In the genomic region with DNA sequence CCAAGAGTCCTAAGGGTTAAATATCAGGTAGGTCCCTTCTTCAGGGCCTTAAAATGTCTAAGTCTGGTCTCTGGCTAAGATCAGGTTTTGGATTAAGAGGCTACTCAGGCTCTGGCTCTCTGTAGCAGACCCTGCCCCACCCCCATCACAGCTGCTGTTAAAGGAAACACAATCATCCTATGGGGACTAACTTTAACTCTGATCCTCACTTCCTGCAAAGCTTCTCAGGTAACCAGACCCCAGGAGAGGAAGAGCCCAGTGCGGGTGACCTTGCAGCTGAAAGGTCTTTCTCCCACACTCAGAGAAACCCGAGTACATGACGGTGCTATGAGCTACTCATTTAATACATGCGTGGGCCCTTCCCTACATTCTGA, we compare ENCODE assay signal across 19 mouse cellular contexts. TPM values are rescaled to one million over a fixed set of nuclear protein-coding genes. Genes with fewer than 3 reads are reported as not detected.
DNase-seq lines count a peak whose midpoint lies in the region; ATAC-seq lines count a peak whose summit lies in the region.
"Had no signal": no experiment of that assay in that cellular context is flagged by ENCODE, and none has a peak within 500 bp of the region (broad histone marks: within the 10 kb centered on the region; RNA-seq: fewer than 3 reads in every experiment).

No protein-coding gene starts in this region.

- H3K36me3 ChIP-seq in kidney, embryonic 16.5 days (ENCODE audit: insufficient read depth, low read length), result no peaks in the 10 kb centered on the region
- no peaks in the 10 kb centered on the region for H3K36me3 ChIP-seq in limb, embryonic 10.5 days
- H3K36me3 ChIP-seq: intestine, embryonic 15.5 days; lung, embryonic 15.5 days; neural tube, embryonic 15.5 days had no signal

- no peak overlapping the region for H3K4me3 ChIP-seq in kidney, embryonic 16.5 days (ENCODE audit: low read length)
- no peak overlapping the region for H3K4me3 ChIP-seq in limb, embryonic 10.5 days
- H3K4me3 ChIP-seq: intestine, embryonic 15.5 days; lung, embryonic 15.5 days; neural tube, embryonic 15.5 days had no signal

- 18% methylated on average over 4 of the region's 4 CpGs for whole genome bisulfite sequencing in kidney, embryonic 16.5 days
- WGBS in limb, embryonic 10.5 days, result 24% methylated on average over 4 of the region's 4 CpGs

- peak; percentile 79 for ATAC-seq in kidney, embryonic 16.5 days (ENCODE audit: low FRiP score, low TSS enrichment)
- ATAC-seq: intestine, embryonic 15.5 days; Patski had no signal

- H3K27ac ChIP-seq in kidney, embryonic 16.5 days (ENCODE audit: low read length), result peak overlapping the region; percentile 70
- peak overlapping the region; percentile 80 for H3K27ac ChIP-seq in limb, embryonic 10.5 days
- H3K27ac ChIP-seq: intestine, embryonic 15.5 days; lung, embryonic 15.5 days; neural tube, embryonic 15.5 days had no signal

- H3K27me3 ChIP-seq in kidney, embryonic 16.5 days (ENCODE audit: insufficient read depth, low read length), result no peaks in the 10 kb centered on the region
- H3K27me3 ChIP-seq in limb, embryonic 10.5 days (ENCODE audit: low read depth, poor library complexity, severe bottlenecking), result no peaks in the 10 kb centered on the region
- H3K27me3 ChIP-seq: intestine, embryonic 15.5 days; lung, embryonic 15.5 days; neural tube, embryonic 15.5 days; Patski had no signal

- no peak overlapping the region for H3K9ac ChIP-seq in kidney, embryonic 16.5 days (replicated peaks; ENCODE audit: low read length)
- H3K9ac ChIP-seq: intestine, embryonic 15.5 days; lung, embryonic 15.5 days; neural tube, embryonic 15.5 days had no signal

- intact Hi-C loops in left cerebral cortex, postnatal 36 days (cut with DNase I), result no loop called here

- no peaks in the 10 kb centered on the region for H3K9me3 ChIP-seq in kidney, embryonic 16.5 days (ENCODE audit: low read length)
- no peaks in the 10 kb centered on the region for H3K9me3 ChIP-seq in limb, embryonic 10.5 days (replicated peaks)
- H3K9me3 ChIP-seq: intestine, embryonic 15.5 days; lung, embryonic 15.5 days; neural tube, embryonic 15.5 days had no signal

- no peak overlapping the region for H3K4me2 ChIP-seq in kidney, embryonic 16.5 days (replicated peaks; ENCODE audit: low read depth, low read length)
- H3K4me2 ChIP-seq: intestine, embryonic 15.5 days; lung, embryonic 15.5 days; neural tube, embryonic 15.5 days had no signal

- peaks cover 26% of the 10 kb centered on the region for H3K4me1 ChIP-seq in kidney, embryonic 16.5 days (ENCODE audit: insufficient read depth, low read length)
- H3K4me1 ChIP-seq in limb, embryonic 10.5 days, result peaks cover 31% of the 10 kb centered on the region

- no peak for DNase-seq in kidney, adult 9 months
- peak; percentile 15 for DNase-seq in ES-CJ7 (ENCODE audit: low read depth, low spot score)
- DNase-seq in embryo, embryonic 10 days (ENCODE audit: low spot score), result peak; percentile 49
- DNase-seq in limb, embryonic 10.5 days (ENCODE audit: low spot score), result peak; percentile 58
- DNase-seq in yolk sac, embryonic 10.5 days (ENCODE audit: low spot score), result no peak
- DNase-seq in left cerebral cortex, postnatal 36 days (ENCODE audit: low spot score in 2 of 2), result no peak
- DNase-seq: adrenal gland, adult 2 months; cerebellum, postnatal 14 days; heart, adult 18-20 months; heart, postnatal 14 days; layer of hippocampus, adult 9-11 months; left cerebral cortex, postnatal 4 days; thymus, adult 2 months had no signal

RNA-seq across cellular contexts. Expression of a gene that starts 17.4 kb away (rescaled TPM):
- not detected in 2 replicates for polyA plus RNA-seq in kidney, embryonic 16.5 days (2015; fragmentation: Nextera tagmentation; extraction: Ambion mirVana)
- not detected in 2 replicates for polyA plus RNA-seq in limb, embryonic 10.5 days (2016; fragmentation: Nextera tagmentation; extraction: Ambion mirVana)
- total RNA-seq in left cerebral cortex, postnatal 36 days (2021), result under 1 TPM; 0.20 to 0.45 TPM
- total RNA-seq: adrenal gland, adult 2 months; megakaryocyte-erythroid progenitor cell, adult 5-6 weeks had no signal
- polyA plus RNA-seq: adrenal gland, adult 2 months; intestine, embryonic 15.5 days; lung, embryonic 15.5 days; neural tube, embryonic 15.5 days; Patski had no signal

RNA-seq across cellular contexts. Expression of a gene that starts 25.5 kb away (rescaled TPM):
- 34.3 and 40.4 TPM in 2 replicates for polyA plus RNA-seq in kidney, embryonic 16.5 days (2015; fragmentation: Nextera tagmentation; extraction: Ambion mirVana)
- 13.6 and 14.6 TPM in 2 replicates for polyA plus RNA-seq in limb, embryonic 10.5 days (2016; fragmentation: Nextera tagmentation; extraction: Ambion mirVana)
- 10 to 100 TPM; 13.4 to 14.0 TPM for total RNA-seq in left cerebral cortex, postnatal 36 days (2021)

RNA-seq across cellular contexts. Expression of a gene that starts 32.6 kb away (rescaled TPM):
- not detected in 2 replicates for polyA plus RNA-seq in kidney, embryonic 16.5 days (2015; fragmentation: Nextera tagmentation; extraction: Ambion mirVana)
- polyA plus RNA-seq in limb, embryonic 10.5 days (2016; fragmentation: Nextera tagmentation; extraction: Ambion mirVana), result not detected in 2 replicates
- under 1 TPM; 0.07 to 0.15 TPM for total RNA-seq in left cerebral cortex, postnatal 36 days (2021)
- total RNA-seq: megakaryocyte-erythroid progenitor cell, adult 5-6 weeks had no signal
- polyA plus RNA-seq: adrenal gland, adult 2 months; intestine, embryonic 15.5 days; neural tube, embryonic 15.5 days; Patski had no signal

RNA-seq across cellular contexts. Expression of a gene that starts 46.0 kb away (rescaled TPM):
- polyA plus RNA-seq in kidney, embryonic 16.5 days (2015; fragmentation: Nextera tagmentation; extraction: Ambion mirVana), result 3.5 TPM in 2 replicates
- not detected in 2 replicates for polyA plus RNA-seq in limb, embryonic 10.5 days (2016; fragmentation: Nextera tagmentation; extraction: Ambion mirVana)
- under 1 TPM; 0.22 to 0.54 TPM for total RNA-seq in left cerebral cortex, postnatal 36 days (2021)
- total RNA-seq: megakaryocyte-erythroid progenitor cell, adult 5-6 weeks had no signal
- polyA plus RNA-seq: adrenal gland, adult 2 months; lung, embryonic 15.5 days; neural tube, embryonic 15.5 days; Patski had no signal

Comparison
In these comparisons a context has a peak if more than half of its experiments do, and no peak if none do; other contexts are left out.
1. DNase-seq: peak in ES-CJ7 (single experiment), embryo, embryonic 10 days (single experiment) and limb, embryonic 10.5 days (single experiment); none in kidney, adult 9 months (single experiment), yolk sac, embryonic 10.5 days (single experiment) and left cerebral cortex, postnatal 36 days (0 of 2).